Mouse (Mus musculus) urinary bladder, adult 2 months (tissue): ENCODE results near the gene Eri3. TPM values are rescaled to one million over a fixed set of nuclear protein-coding genes. Genes with fewer than 3 reads are reported as not detected.

Experiments
- polyA plus RNA-seq: library from polyadenylated mRNA; depleted of rRNA; stranded (reverse); fragments of >200 nt; gene quantifications from 2 replicates; pipeline ENCODE4 v1.2.3, GENCODE M21; 2012; rRNA removed

The Eri3 gene
- polyA plus RNA-seq, 1 experiment = 95.4 TPM

Other genes starting within 250 kb of the Eri3 start
- gene Rnf220, start 53.3 kb upstream of the Eri3 start, polyA plus RNA-seq = 66.2 and 76.1 TPM in 2 replicates
- 33.0 and 33.9 TPM in 2 replicates for gene Dmap1, start 131.9 kb downstream of the Eri3 start, polyA plus RNA-seq
- not detected in 2 replicates for gene Gm12845, start 174.0 kb downstream of the Eri3 start, polyA plus RNA-seq
- not detected in 2 replicates for gene Klf17, start 215.3 kb downstream of the Eri3 start, polyA plus RNA-seq